Mouse (Mus musculus) embryonic fibroblast, embryonic 13.5 days (primary cell): ENCODE results near the gene Fsd2.

Source experiments
- CTCF ChIP-seq: IDR thresholded peaks from 2 replicates; pipeline ENCODE4 v1.5.1; 2011; ENCODE audit warnings: mild to moderate bottlenecking, control low read depth, low read length, moderate library complexity, borderline replicate concordance; ENCODE audit not compliant: insufficient read depth
- POLR2A ChIP-seq: IDR thresholded peaks from 2 replicates; pipeline ENCODE4 v1.6.1; 2011; ENCODE audit warnings: low read depth, mild to moderate bottlenecking, control low read depth, low read length, moderate library complexity

DNA sequence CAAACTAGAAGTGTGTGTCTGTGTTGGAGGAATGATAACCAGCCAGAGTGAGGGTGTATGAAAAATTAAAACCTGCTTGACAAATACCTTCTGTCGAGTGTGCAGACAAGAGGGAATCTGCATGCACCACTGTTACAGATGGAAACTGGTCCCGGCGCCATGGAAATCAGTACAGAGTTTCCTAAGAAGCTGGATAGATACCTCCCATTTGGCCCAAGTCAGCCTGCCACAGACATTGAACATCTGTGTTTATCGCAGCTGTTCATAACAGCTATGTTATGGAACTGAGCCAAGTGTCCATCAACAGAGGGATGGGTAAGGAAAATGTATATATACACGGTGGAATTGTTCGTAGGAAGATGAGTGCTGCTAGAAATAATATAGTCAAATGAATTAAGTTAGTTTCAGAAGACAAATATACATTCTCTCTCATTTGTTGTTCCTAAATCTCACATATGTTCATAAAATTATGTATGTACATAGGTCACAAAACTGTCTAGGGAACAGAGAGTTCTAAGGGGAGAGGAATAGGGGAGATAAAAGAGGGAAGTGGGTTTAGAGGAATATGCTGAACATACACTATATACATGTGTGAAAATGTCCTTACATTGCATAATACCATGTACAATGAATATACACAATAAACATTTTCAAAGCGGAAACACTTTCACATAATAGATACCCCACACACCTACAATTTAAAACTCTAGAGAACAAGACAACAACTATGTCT is 9.3 kb downstream of the Fsd2 start:
- TF ChIP-seq CTCF (no peak), POLR2A (no peak)
